Mouse (Mus musculus) megakaryocyte, embryonic 14.5 days (primary cell): ENCODE measurements around the gene Fam155a. TPM values are rescaled to one million over a fixed set of nuclear protein-coding genes. Genes with fewer than 3 reads are reported as not detected.

Source experiments
- H3K27me3 ChIP-seq: replicated peaks from 2 replicates; pipeline ENCODE3; 2012; ENCODE audit warnings: inconsistent platforms
- H3K36me3 ChIP-seq: replicated peaks from 2 replicates; pipeline ENCODE3; 2012; ENCODE audit warnings: low read length, inconsistent platforms, mixed read lengths
- H3K4me1 ChIP-seq: 2 replicates; pipeline ENCODE4 v1.6.1; 2012; ENCODE audit warnings: inconsistent platforms
- H3K4me3 ChIP-seq: replicated peaks from 2 replicates; pipeline ENCODE3; 2012; ENCODE audit warnings: moderate library complexity, mild to moderate bottlenecking, inconsistent platforms
- H3K9me3 ChIP-seq: 2 replicates; pipeline ENCODE4 v1.6.1; 2012; ENCODE audit warnings: inconsistent platforms
- FLI1 ChIP-seq: IDR thresholded peaks from 2 replicates; pipeline ENCODE4 v1.6.1; 2012; ENCODE audit warnings: low read length, inconsistent platforms, mixed read lengths
- GATA1 ChIP-seq: IDR thresholded peaks from 3 replicates; pipeline ENCODE4 v1.6.1; 2012; ENCODE audit warnings: mixed read lengths, low read length, inconsistent platforms, borderline replicate concordance
- polyA plus RNA-seq: library from polyadenylated mRNA; stranded (reverse); fragments of >175 nt; gene quantifications from 2 replicates; pipeline ENCODE4 v1.2.3, GENCODE M21; 2012; ENCODE audit warnings: low replicate concordance; ENCODE audit not compliant: insufficient read depth

Fam155a gene
- polyA plus RNA-seq, 1 experiment = 0.10 TPM

DNA sequence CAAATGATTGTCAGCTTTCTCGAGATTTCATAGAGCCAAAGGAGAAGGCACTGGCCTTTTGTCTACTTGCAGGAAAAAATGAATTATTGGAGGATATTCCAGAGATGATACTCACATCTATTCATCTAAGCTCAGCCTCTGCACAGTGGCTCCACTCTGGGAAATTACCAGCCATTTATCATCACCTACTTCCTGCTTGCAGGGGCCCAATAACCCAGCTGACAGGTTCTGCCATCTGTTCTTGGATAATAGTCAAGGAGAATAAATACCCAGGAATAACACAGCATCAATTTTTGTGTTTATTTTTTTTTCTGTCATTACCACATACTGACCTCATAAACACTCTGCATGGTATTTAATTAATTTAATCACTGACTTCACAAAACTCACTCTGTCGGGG lies 249.4 kb downstream of the Fam155a start:
- TF ChIP-seq GATA1 = no peak
- no peak for TF ChIP-seq FLI1
- no peaks in the 10 kb centered on the region for H3K36me3 ChIP-seq

DNA sequence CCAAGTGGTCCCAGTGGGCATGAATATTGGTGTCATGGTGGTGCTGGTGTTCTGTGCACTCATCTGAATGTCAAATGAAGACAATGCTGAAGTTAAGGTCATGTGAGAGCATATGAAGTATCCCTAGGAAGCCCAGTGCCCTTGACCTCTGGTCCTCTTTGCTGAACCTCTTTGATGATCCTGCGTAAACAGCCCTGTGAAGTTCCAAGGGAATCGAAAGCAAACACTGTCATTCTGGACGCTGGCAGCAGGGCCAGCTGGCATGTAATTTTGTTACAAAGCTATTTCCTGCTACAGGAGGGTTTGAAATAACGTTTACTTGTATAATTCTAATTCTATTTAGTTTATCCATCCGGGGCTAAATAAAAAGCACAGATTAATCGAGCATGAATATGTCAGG lies 270.2 kb downstream of the Fam155a start:
- Histone ChIP-seq H3K4me1 (no peaks in the 10 kb centered on the region), H3K36me3 (no peaks in the 10 kb centered on the region), H3K27me3 (no peaks in the 10 kb centered on the region), H3K9me3 (peaks cover 5% of the 10 kb centered on the region; the same call in 1 of the 2 replicates), H3K4me3 (no peak overlapping the region)
- TF ChIP-seq GATA1 (no peak), FLI1 (no peak)

More for the DNA sequence above, 249.4 kb downstream of the Fam155a start:
- no peaks in the 10 kb centered on the region for H3K27me3 ChIP-seq
- no peaks in the 10 kb centered on the region for H3K9me3 ChIP-seq
- H3K4me1 ChIP-seq = no peaks in the 10 kb centered on the region
- no peak overlapping the region for H3K4me3 ChIP-seq

DNA sequence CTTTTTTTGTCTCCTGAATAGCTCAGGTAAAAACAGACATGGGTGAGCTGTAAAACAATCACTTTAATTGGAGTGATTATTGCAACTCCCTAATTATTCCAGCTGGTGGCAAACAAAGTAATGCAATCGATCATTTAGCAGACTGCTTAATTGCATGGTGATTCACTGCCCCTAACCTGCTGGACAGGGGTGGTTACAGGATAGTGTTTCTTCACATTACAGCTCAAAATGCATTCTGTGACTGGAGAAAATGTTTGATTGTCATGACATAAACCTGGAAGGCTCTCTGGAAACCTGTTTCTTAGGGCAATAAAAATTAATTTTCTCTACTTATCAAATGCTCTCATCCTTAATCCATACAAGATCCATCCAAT lies 276.7 kb downstream of the Fam155a start:
- TF ChIP-seq GATA1 = no peak
- TF ChIP-seq FLI1 = no peak
- Histone ChIP-seq H3K36me3 (no peaks in the 10 kb centered on the region), H3K4me3 (no peak overlapping the region), H3K9me3 (no peaks in the 10 kb centered on the region), H3K4me1 (no peaks in the 10 kb centered on the region), H3K27me3 (no peaks in the 10 kb centered on the region)

DNA sequence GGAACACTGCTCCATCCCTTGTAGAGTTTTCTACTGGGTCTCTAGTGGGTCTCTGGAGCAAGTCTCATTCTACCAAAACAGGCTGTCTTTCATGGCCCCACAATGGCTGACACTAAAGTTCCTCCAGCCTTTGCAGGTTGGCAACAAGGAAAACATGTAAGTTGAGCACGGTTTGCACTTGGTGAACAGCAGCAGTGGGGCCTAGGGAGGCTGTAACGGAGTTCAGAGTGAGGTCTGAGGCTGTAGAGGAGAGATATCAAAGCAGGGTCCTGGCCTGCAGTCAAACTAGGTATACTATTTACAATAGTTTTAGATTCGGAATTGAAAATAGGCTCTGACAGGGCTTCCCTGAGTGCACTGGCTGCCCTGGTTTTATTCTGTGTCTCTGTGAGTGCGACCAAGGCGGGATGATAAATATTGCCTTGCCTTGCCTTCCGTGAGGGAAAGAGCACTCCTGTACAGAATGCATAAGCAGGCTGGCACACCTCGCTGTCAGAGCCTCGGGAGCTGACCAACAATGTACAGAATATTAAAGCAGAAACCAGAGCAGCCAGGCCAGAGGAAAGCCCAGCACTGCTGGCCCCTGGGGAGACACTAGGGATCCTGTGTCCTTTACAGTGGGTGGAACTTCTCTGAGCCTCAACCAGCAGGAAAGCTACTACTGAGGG lies 277.3 kb downstream of the Fam155a start:
- Histone ChIP-seq H3K4me1 (no peaks in the 10 kb centered on the region), H3K36me3 (no peaks in the 10 kb centered on the region), H3K27me3 (no peaks in the 10 kb centered on the region), H3K4me3 (no peak overlapping the region), H3K9me3 (no peaks in the 10 kb centered on the region)
- TF ChIP-seq FLI1 (no peak), GATA1 (no peak)

DNA sequence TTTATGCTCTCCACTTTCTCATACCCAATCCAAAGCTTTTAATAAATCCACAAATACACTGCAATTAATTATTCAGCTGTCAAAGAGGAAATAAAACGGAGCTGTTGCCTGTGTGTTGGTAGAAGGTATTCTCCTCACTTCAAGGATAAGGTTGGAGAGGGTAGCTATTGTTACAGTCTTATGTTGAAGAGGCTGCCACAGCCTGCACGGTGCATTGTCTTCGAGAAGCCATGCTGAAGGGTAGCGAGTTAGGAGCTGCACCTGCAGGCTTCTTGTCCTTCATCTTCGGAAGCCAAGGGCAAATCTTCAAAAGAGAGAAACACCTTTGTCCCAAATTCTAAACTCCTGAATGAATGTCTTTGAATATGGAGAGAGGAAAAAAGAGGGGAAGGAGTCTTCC lies 288.4 kb downstream of the Fam155a start:
- Histone ChIP-seq H3K9me3 (no peaks in the 10 kb centered on the region), H3K4me3 (no peak overlapping the region), H3K36me3 (no peaks in the 10 kb centered on the region), H3K4me1 (no peaks in the 10 kb centered on the region), H3K27me3 (no peaks in the 10 kb centered on the region)
- TF ChIP-seq GATA1 (no peak), FLI1 (no peak)

DNA sequence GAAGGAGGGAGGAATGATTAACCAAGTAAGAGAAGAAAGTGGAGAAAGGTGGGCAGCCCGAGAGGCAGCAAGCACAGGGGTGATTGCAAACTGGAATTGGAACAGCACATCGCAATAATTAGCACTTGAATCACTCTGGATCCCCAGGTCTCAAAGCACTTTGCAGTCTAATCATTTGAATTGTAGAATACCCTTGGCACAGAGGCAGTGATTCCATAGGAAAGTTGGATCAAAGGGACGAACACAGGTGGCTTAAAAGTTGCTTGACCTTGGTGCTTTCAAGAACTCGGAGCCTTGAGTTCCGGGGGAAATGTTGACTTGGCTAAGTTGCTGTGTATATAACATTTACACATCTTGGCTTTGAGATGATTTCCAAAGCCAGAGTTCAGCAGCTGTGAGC lies 299.7 kb downstream of the Fam155a start:
- no peaks in the 10 kb centered on the region for H3K27me3 ChIP-seq

DNA sequence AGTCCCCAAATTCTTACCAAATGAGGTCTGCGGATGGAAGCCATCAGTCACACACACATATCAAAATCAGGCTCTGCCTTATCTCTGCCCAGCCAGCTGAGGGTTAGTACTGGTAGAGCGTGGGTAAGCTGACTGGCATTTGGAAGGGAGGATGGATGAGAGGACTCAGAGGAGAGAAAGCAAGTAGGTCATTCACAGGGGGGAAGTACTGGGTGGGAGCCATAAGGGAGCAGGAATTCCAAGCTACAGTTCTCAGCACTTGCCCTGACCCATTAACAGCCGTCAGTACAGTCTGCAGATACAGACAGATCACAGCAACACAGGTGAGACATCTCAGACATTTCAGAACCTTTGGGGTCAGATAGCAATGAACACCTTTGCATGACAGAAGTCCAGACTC lies 300.8 kb downstream of the Fam155a start:
- Histone ChIP-seq H3K27me3 (no peaks in the 10 kb centered on the region), H3K4me3 (no peak overlapping the region), H3K4me1 (no peaks in the 10 kb centered on the region), H3K9me3 (no peaks in the 10 kb centered on the region), H3K36me3 (no peaks in the 10 kb centered on the region)
- TF ChIP-seq GATA1 (no peak), FLI1 (no peak)

More for the DNA sequence above, 299.7 kb downstream of the Fam155a start:
- Histone ChIP-seq H3K36me3 (no peaks in the 10 kb centered on the region), H3K4me3 (no peak overlapping the region), H3K9me3 (no peaks in the 10 kb centered on the region; the same call in 1 of the 2 replicates), H3K4me1 (no peaks in the 10 kb centered on the region)
- TF ChIP-seq GATA1 = no peak
- no peak for TF ChIP-seq FLI1

DNA sequence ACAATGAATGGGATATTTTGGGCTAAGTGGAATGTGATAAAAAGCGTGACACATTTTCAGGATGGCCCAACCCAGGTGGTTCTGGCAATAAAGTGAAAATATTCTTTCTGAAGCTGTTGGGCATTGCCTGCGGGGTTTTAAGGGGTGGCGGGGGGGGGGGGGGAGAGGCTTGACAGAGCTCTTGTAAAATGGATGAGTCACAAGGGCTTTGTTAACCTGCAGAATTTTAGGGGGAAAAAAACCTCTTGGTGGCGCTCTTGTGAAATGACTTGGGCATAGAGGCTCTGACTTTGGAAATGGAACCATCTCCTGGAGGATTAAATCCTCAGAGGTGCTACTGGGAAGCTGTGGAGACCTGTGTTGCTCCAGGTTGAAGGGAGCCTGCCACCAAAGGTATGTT lies 309.9 kb downstream of the Fam155a start:
- Histone ChIP-seq H3K9me3 (no peaks in the 10 kb centered on the region), H3K36me3 (no peaks in the 10 kb centered on the region), H3K27me3 (no peaks in the 10 kb centered on the region), H3K4me1 (no peaks in the 10 kb centered on the region), H3K4me3 (no peak overlapping the region)
- TF ChIP-seq FLI1 = no peak
- TF ChIP-seq GATA1 = no peak

DNA sequence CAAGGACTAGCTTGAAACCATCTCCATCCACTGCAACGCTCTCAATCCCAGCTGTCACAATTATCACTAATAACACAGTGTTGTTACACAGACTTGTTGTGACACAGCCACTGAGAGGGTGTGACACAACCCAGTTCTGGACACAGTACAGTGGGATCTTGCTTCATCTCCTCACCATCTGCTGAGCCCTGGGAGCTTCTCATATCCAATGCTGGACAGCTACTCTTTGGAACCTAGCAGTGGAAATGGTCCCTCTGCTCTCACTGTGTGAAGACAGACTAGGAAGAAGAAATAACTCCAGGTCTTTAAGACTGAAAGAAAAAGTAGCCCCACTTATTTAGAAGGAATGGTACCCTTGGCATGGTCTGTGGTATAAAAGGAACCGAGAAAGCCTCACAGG lies 310.3 kb downstream of the Fam155a start:
- H3K4me1 ChIP-seq = no peaks in the 10 kb centered on the region
- H3K36me3 ChIP-seq = no peaks in the 10 kb centered on the region
- H3K4me3 ChIP-seq = no peak overlapping the region
- H3K27me3 ChIP-seq = no peaks in the 10 kb centered on the region
- H3K9me3 ChIP-seq = no peaks in the 10 kb centered on the region
- TF ChIP-seq FLI1 (no peak), GATA1 (no peak)

DNA sequence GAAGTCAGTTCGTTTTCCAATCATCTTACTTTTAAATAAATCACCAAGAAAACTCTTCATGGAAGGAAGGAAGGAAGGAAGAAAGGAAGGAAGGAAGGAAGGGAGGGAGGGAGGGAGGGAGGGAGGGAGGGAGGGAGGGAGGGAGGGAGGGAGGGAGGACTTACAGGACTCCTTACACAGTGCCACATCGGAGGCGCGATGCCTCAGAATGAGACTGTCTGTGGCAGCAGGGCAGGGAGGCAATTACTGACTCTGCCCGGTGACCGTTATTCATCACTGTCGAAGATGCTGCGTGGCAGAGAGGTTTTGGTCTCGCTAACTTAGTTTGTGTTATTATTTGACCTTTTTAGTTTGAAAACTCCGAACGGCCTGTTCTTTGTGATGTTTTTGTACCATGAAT lies 312.3 kb downstream of the Fam155a start:
- no peaks in the 10 kb centered on the region for H3K9me3 ChIP-seq
- no peaks in the 10 kb centered on the region for H3K4me1 ChIP-seq
- TF ChIP-seq FLI1 = no peak
- no peak overlapping the region for H3K4me3 ChIP-seq
- H3K36me3 ChIP-seq = no peaks in the 10 kb centered on the region
- H3K27me3 ChIP-seq = no peaks in the 10 kb centered on the region

DNA sequence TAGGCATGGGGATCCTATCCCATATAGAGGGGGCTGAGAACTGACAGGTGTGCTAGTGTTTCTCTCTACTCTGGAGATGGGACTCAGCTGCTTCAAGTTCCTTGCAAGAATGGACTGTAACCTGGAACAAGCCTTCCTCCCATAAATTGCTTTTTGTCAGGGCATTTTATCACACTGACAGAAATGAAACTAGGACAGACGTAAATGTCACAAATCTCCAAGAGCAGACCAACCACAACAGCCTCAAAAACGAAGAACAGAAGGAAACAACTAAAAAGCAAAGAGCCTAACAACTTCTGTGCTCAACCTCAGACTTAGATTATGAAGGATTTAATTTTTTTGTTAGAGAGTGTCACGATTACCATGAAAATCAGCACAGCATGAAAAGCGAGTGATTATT lies 315.8 kb downstream of the Fam155a start:
- Histone ChIP-seq H3K9me3 (peaks cover 9% of the 10 kb centered on the region), H3K4me3 (no peak overlapping the region)

More for the DNA sequence above, 315.8 kb downstream of the Fam155a start:
- no peak for TF ChIP-seq GATA1
- TF ChIP-seq FLI1 = no peak
- no peaks in the 10 kb centered on the region for H3K36me3 ChIP-seq
- no peaks in the 10 kb centered on the region for H3K4me1 ChIP-seq
- no peaks in the 10 kb centered on the region for H3K27me3 ChIP-seq
